Mouse (Mus musculus) lung, adult 2 months (tissue): Measurements from ENCODE around the gene Fdx1l.

Experiments used
- CTCF ChIP-seq: fragments of 200-500 bp; IDR thresholded peaks from 2 replicates; pipeline ENCODE4 v1.5.1; 2011; ENCODE audit warnings: mild to moderate bottlenecking, low read length, control low read depth; ENCODE audit not compliant: insufficient read depth
- POLR2A ChIP-seq: fragments of 200-500 bp; IDR thresholded peaks from 2 replicates; pipeline ENCODE4 v1.6.1; 2011; ENCODE audit warnings: low read depth, mild to moderate bottlenecking, control low read depth, low read length, borderline replicate concordance; ENCODE audit errors: extremely low read depth

GRCm38 (mm10) chr9:21051578-21051977 lies 21.8 kb downstream of the Fdx1l start:
- no peak for TF ChIP-seq CTCF
- no peak for TF ChIP-seq POLR2A
